Mouse (Mus musculus) heart, adult 18-20 months (tissue): ENCODE data around the gene Cd44. TPM values are rescaled to one million over a fixed set of nuclear protein-coding genes. Genes with fewer than 3 reads are reported as not detected.

Experiments
- DNase-seq, 2 experiments: peaks; one replicate each; pipeline ENCODE4 v3.0.0; 2021 to 2022; ENCODE audit warnings: mixed read lengths in 1 of 2
- total RNA-seq, 2 experiments: library from RNA; stranded (reverse); gene quantifications; 2 replicates each; pipeline ENCODE4 v1.2.3; 2021

Cd44 gene
- total RNA-seq, 2 experiments from 2014 or later = 8.9 to 9.8 TPM

GRCm38 (mm10) chr2:102820225-102820711 is 81.2 kb downstream of the Cd44 start:
- peak; percentile 8 to 22 for DNase-seq

- peak in 1 of 2 experiments; percentile 20 for DNase-seq
Measured at GRCm38 (mm10) chr2:102815289-102815809, 86.1 kb downstream of the Cd44 start.

- no peak for DNase-seq
Measured at GRCm38 (mm10) chr2:102812756-102813155, 88.7 kb downstream of the Cd44 start.

- no peak for DNase-seq
Measured at GRCm38 (mm10) chr2:102809436-102809835, 92.0 kb downstream of the Cd44 start.

- DNase-seq = no peak
Measured at GRCm38 (mm10) chr2:102807633-102808032, 93.8 kb downstream of the Cd44 start.

GRCm38 (mm10) chr2:102805761-102806496 is 95.5 kb downstream of the Cd44 start:
- no peak for DNase-seq

GRCm38 (mm10) chr2:102805283-102805682 is 96.2 kb downstream of the Cd44 start:
- DNase-seq = peak; percentile 8 to 9

GRCm38 (mm10) chr2:102804109-102804508 is 97.4 kb downstream of the Cd44 start:
- DNase-seq = peak; percentile 28 to 53

- DNase-seq = no peak
Measured at GRCm38 (mm10) chr2:102801899-102802298, 99.6 kb downstream of the Cd44 start.

- DNase-seq = no peak
Measured at GRCm38 (mm10) chr2:102798149-102798548, 103.3 kb downstream of the Cd44 start.

GRCm38 (mm10) chr2:102795034-102795433 is 106.4 kb downstream of the Cd44 start:
- peak in 1 of 2 experiments; percentile 7 for DNase-seq

- DNase-seq = no peak
Measured at GRCm38 (mm10) chr2:102792804-102793203, 108.7 kb downstream of the Cd44 start.

- DNase-seq = no peak
Measured at GRCm38 (mm10) chr2:102791641-102792040, 109.8 kb downstream of the Cd44 start.

GRCm38 (mm10) chr2:102785696-102786095 is 115.8 kb downstream of the Cd44 start:
- DNase-seq = no peak

- no peak for DNase-seq
Measured at GRCm38 (mm10) chr2:102782751-102783150, 118.7 kb downstream of the Cd44 start.

- DNase-seq = no peak
Measured at GRCm38 (mm10) chr2:102778208-102778607, 123.3 kb downstream of the Cd44 start.

- no peak for DNase-seq
Measured at GRCm38 (mm10) chr2:102775561-102775960, 125.9 kb downstream of the Cd44 start.

- DNase-seq = no peak
Measured at GRCm38 (mm10) chr2:102774700-102775099, 126.8 kb downstream of the Cd44 start.

GRCm38 (mm10) chr2:102772276-102772675 is 129.2 kb downstream of the Cd44 start:
- DNase-seq = no peak

GRCm38 (mm10) chr2:102771304-102771703 is 130.2 kb downstream of the Cd44 start:
- DNase-seq = no peak

GRCm38 (mm10) chr2:102768267-102768666 is 133.2 kb downstream of the Cd44 start:
- DNase-seq = no peak

GRCm38 (mm10) chr2:102764602-102765374 is 136.7 kb downstream of the Cd44 start:
- DNase-seq = no peak

GRCm38 (mm10) chr2:102763991-102764390 is 137.5 kb downstream of the Cd44 start:
- no peak for DNase-seq
